Mouse (Mus musculus) gastrocnemius, postnatal 10 days (tissue): ENCODE measurements at regions not wholly inside any gene's neighbourhood (a gene's known extent, or its start where the extent isn't known, plus 50 kb on each side); places are given as distances from the start of the nearest gene placed in this dataset.
A peak's percentile ranks its signal among the peaks of the same experiment; 100 is the strongest.

Source experiments
- DNase-seq: peaks from one replicate; pipeline ENCODE4 v3.0.0; 2021; ENCODE audit warnings: mixed read lengths

GRCm38 (mm10) chr4:48725660-48726348 is 62.5 kb downstream of the Cavin4 start:
- DNase-seq = no peak

- no peak for DNase-seq
These were observed 63.1 kb downstream of the Cavin4 start for GRCm38 (mm10) chr4:48726349-48726835.

- DNase-seq = peak; percentile 14
These were observed 71.7 kb downstream of the Cavin4 start for GRCm38 (mm10) chr4:48734854-48735564.

- DNase-seq = no peak
These were observed 82.9 kb downstream of the Cavin4 start for GRCm38 (mm10) chr4:48746237-48746636.

GRCm38 (mm10) chr4:48749566-48749965 is 86.3 kb downstream of the Cavin4 start:
- DNase-seq = no peak

GRCm38 (mm10) chr4:48750087-48750486 is 86.8 kb downstream of the Cavin4 start:
- DNase-seq = no peak

- DNase-seq = peak; percentile 72
These were observed 91.3 kb downstream of the Cavin4 start for GRCm38 (mm10) chr4:48754466-48755171.

GRCm38 (mm10) chr4:48760625-48761024 is 97.3 kb downstream of the Cavin4 start:
- DNase-seq = no peak

- no peak for DNase-seq
These were observed 103.1 kb downstream of the Cavin4 start for GRCm38 (mm10) chr4:48766458-48766857.

- DNase-seq = no peak
These were observed 107.2 kb downstream of the Cavin4 start for GRCm38 (mm10) chr4:48770403-48770953.

GRCm38 (mm10) chr4:48770954-48771665 is 107.8 kb downstream of the Cavin4 start:
- peak; percentile 30 for DNase-seq

GRCm38 (mm10) chr4:48771836-48772235 is 108.5 kb downstream of the Cavin4 start:
- DNase-seq = no peak

GRCm38 (mm10) chr4:48779202-48779905 is 116.0 kb downstream of the Cavin4 start:
- DNase-seq = peak; percentile 84

GRCm38 (mm10) chr4:48779955-48780354 is 116.6 kb downstream of the Cavin4 start:
- DNase-seq = no peak

- no peak for DNase-seq
These were observed 117.8 kb downstream of the Cavin4 start for GRCm38 (mm10) chr4:48781099-48781498.

- DNase-seq = no peak
These were observed 119.4 kb downstream of the Cavin4 start for GRCm38 (mm10) chr4:48782686-48783085.

GRCm38 (mm10) chr4:48791096-48791495 is 127.8 kb downstream of the Cavin4 start:
- no peak for DNase-seq

- DNase-seq = no peak
These were observed 140.5 kb downstream of the Cavin4 start for GRCm38 (mm10) chr4:48803777-48804176.

GRCm38 (mm10) chr4:48808571-48808970 is 145.3 kb downstream of the Cavin4 start:
- DNase-seq = no peak

GRCm38 (mm10) chr4:48833718-48834117 is 170.4 kb downstream of the Cavin4 start:
- no peak for DNase-seq

- peak; percentile 48 for DNase-seq
These were observed 179.5 kb downstream of the Cavin4 start for GRCm38 (mm10) chr4:48842777-48843214.
